Mouse (Mus musculus) erythroblast, embryonic 14.5 days (primary cell): ENCODE measurements around the gene Extl2.

ENCODE experiments used
- GATA1 ChIP-seq: IDR thresholded peaks from 2 replicates; pipeline ENCODE4 v1.6.1; 2012; ENCODE audit warnings: low read length, inconsistent platforms, mixed read lengths
- TAL1 ChIP-seq: IDR thresholded peaks from 3 replicates; pipeline ENCODE4 v1.6.1; 2012; ENCODE audit warnings: low read length, inconsistent platforms, mixed read lengths

GRCm38 (mm10) chr3:115974228-115974627, 33.0 kb upstream of the Extl2 start:
- TF ChIP-seq GATA1 = no peak
- no peak for TF ChIP-seq TAL1
